Mouse (Mus musculus) telencephalon, adult 2 months (tissue): ENCODE data around the gene Nkg7.
"Not testable (repeated sequence)": the region's sequence is repeated elsewhere in the genome, so short reads cannot be mapped to it uniquely, and the experiment has no call there.

ENCODE experiments used
- DNase-seq: peaks from one replicate; pipeline ENCODE4 v3.0.0-alpha.2; 2011; ENCODE audit warnings: low read depth, low spot score

Nkg7 gene

GRCm38 (mm10) chr7:43436341-43437255, at the start of gene Nkg7:
TSS of gene Nkg7 (plus strand) at chr7:43437073.
- DNase-seq: no peak

- no peak for DNase-seq
These were observed 44.3 kb upstream of the Nkg7 start for GRCm38 (mm10) chr7:43392349-43393121.

GRCm38 (mm10) chr7:43399501-43399900, 37.4 kb upstream of the Nkg7 start:
- DNase-seq: no peak

GRCm38 (mm10) chr7:43402718-43403117, 34.2 kb upstream of the Nkg7 start:
- DNase-seq: no peak

DNA sequence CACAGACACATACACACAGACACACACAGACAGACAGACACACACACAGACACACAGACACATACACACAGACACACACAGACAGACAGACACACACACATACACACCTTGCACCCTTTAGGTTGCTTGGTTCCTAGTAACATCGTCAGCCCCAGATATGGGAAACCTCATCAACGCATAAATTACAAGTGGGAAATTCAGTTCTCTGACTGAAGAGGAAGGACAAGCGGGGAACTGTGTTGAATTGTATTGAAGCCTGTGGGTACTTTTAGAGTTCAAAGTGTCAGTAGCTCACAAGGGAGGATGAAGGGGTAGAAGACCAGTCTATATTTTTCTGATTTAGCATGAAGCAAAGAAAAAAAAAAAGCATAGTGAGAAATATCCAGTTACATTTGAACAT, 29.3 kb upstream of the Nkg7 start:
- no peak for DNase-seq

GRCm38 (mm10) chr7:43408131-43408553, 28.7 kb upstream of the Nkg7 start, which contains the start of gene Siglecg:
TSS of gene Siglecg (plus strand) at chr7:43408204.
- DNase-seq: no peak

- DNase-seq: no peak
These were observed 27.8 kb upstream of the Nkg7 start for GRCm38 (mm10) chr7:43409084-43409483.

DNA sequence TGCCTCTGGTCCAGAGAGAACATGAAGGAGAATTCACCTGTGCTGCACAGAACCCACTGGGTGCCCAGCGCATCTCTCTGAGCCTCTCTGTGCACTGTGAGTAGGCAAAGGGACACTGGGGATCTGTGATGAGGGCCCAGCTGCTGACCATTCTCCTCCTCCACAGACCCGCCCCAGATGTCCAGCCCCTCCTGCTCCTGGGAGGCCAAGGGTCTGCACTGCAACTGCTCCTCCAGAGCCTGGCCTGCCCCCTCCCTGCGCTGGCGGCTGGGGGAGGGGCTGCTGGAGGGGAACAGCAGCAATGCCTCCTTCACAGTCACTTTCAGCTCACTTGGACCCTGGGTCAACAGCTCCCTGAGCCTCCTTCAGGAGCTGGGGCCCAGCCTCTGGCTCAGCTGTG, 25.1 kb upstream of the Nkg7 start:
- not testable (repeated sequence) for DNase-seq

- no peak for DNase-seq
These were observed 19.6 kb upstream of the Nkg7 start for GRCm38 (mm10) chr7:43417298-43417697.

DNA sequence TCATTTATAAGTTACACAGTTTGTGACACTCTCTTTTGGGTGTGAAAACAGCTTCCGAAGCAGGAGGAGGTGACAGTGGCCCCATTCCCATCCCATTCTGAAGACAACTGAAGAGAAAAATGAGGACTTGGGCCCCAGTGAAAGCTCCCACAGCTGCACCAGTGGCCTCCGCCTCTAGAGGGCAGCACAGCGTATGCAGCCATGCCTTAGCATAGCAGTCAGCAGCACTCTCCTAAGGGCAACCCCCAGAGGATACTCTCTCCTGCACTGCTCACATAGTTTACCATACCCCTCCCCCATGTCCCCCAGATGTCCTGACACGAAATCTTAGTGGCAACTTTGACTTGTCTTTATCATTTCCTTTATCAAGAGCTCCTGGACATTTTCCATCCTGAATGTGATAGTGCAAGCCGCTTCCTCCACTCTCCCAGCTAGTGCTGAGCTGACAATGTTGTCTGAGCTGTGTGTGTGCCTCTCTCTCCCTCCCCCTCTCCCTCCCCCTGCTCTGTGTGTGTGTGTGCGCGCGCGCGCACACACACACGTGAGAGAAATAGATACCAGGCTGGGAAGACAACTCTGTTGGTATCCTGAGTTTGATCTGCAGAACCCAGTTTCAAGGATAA, 13.8 kb upstream of the Nkg7 start:
- DNase-seq: peak; percentile 31

DNA sequence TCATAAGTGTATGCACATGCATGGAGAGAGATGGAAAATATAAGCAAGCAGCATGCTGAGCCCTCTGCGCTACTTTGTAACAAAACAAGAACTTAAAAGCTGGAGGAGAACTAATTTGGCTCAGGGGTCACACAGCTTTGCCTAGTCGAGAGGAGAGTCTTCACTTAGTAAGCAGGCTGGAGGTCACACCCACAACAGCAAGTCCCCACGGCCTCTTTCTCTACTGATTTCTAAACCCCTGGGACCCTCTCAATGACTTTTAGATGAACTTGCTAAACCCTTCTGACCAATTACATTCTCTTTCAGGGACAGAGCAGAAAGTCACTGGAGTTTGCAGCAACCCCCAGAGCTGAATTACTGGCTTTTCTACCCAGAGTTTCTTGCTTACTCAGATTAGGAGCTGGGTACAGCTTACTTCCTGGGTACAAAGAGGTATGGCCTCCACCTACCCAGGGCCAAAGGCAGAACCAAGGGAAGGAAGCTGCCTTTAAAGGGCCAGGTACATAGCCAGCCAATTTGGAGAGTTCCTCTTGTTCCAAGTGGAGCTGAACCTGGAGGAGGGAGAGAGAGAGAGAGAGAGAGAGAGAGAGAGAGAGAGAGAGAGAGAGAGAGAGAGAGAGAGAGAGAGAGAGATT, 12.8 kb upstream of the Nkg7 start:
- DNase-seq: no peak

GRCm38 (mm10) chr7:43427406-43427805, 9.5 kb upstream of the Nkg7 start, which contains the start of gene Lim2:
TSS of gene Lim2 (plus strand) at chr7:43427670.
- DNase-seq: no peak

DNA sequence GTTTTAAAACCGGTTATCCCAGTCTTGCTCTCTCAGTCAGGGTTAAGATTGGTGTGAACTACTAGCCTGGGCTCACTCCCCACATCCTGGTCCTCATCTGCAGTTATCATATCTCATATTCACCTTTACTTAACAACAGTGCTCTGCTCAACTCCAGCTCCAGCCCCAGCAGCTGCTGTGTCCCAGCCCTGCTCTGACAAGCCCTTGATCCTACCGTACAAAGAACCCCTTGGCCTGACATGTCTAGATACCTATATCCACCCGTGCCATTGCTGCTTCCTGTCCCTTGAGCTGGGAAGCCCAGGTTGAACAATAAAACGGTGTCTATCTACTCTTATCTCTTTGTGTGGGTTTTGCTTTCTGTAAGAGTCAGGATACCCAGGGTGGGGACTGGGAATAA, 7.4 kb upstream of the Nkg7 start:
- no peak for DNase-seq

DNA sequence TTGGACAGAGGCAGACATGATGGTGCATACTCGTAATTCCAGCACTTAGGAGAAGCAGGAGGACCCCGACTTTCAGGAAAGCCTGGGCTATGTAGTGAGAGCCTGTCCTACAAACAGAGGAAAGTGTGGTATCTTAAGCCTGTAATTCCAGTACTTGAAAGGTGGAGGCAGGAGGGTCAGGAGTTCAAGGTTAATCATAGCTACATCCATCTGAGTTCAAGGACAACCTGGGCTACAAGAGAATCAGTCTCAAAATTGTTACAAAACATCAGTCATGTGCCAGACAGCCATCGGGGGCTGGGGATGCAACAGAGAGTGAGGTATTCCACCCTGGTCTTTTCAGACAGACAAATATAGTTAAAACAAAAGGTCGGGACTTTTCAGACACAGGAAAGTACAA, 4.0 kb upstream of the Nkg7 start:
- no peak for DNase-seq

DNA sequence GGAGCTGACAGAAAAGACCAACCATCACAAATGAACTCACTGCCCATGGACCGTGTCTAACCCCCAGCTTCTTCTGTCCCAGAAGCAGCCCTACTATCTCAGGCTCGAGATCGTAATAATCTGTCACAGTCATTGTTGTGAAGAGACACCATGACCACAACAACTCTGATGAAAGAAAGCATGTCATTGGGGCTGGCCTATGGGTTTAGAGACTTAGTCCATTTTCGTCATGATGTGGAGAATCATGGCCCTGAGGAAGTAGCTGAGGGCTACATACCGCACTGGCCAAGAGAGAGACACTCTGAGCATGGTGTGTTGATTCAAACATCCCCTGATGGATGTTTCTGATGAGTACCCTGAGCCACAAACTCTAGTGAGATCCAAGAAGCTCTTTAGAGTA, 2.2 kb upstream of the Nkg7 start:
- no peak for DNase-seq

DNA sequence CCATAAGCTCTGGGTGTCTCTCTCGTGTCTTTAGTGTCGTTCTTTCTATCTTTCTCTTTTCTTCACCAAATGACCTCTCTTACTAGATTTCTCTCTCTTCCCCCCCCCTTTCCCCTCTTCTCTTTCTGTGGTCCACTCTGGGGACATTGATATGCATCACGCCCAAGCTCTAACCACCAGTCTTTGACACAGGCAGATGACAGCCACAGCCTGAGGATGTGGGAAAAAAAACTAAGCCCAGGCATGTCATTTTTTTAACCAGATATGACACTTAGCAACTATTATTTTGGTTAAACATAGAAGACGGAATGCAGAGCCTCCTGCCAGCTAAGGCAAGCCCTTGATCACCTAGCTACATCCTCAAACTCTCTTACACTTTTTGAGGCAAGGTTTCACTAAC, 1.7 kb downstream of the Nkg7 start:
- DNase-seq: no peak

GRCm38 (mm10) chr7:43440482-43440881, 3.6 kb downstream of the Nkg7 start, which contains the start of gene Cldnd2:
TSS of gene Cldnd2 (plus strand) at chr7:43440782.
- DNase-seq: no peak

DNA sequence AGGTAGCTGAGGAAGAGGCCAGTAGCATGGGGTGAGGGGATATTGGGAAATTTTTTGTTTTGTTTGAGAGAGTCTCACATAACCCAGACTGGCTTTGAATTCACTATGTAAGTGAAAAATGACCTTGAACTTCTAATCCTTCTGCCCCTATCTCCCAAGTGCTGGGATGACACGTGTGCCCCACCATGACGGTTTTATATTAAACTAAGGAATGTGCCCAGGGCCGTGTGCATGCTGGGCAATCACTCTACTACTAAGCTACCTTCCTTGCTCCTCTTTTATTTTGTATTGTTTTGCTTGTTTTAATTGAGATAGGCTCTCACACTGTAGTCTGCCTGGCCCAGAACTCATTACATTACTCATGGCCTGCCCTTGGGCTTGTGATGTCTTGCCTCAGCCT, 4.2 kb downstream of the Nkg7 start:
- no peak for DNase-seq

- DNase-seq: no peak
These were observed 5.8 kb downstream of the Nkg7 start for GRCm38 (mm10) chr7:43442684-43443083.

- peak; percentile 71 for DNase-seq
These were observed 6.4 kb downstream of the Nkg7 start for GRCm38 (mm10) chr7:43443126-43443916.

DNA sequence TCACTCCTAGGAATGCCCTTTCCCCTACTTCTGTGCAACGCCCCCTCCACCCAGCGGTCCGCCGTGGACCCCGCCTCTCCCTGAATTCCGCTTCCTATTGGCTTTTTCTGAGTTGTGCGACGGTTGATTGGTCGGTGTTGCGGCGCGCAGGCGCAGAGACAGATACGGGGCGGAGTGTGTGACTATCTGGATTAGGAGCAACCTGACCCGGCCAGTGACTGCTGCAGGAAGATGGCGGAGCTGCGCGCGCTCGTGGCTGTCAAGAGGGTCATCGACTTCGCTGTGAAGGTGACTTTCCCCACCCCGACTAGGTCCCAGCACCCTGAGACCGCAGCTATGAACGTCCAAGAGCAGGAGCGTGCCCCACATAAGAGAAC, 7.0 kb downstream of the Nkg7 start, which contains the start of the genes Etfb and Gm45233:
TSS of gene Etfb (plus strand) at position 167 of the 377 bp plus-strand sequence.
TSS of gene Gm45233 (plus strand) at position 212 of the 377 bp plus-strand sequence.
- peak; percentile 92 for DNase-seq
